Comparison of ENCODE assay signal across 8 mouse cellular contexts in genomic region chr17:29056699-29057151, GRCm38 (mm10). TPM values are rescaled to one million over a fixed set of nuclear protein-coding genes. Genes with fewer than 3 reads are reported as not detected.
DNase-seq lines count a peak whose midpoint lies in the region; ATAC-seq and TF ChIP-seq lines count a peak whose summit lies in the region.

No protein-coding gene starts in this region.

- H3K4me1 ChIP-seq in lung, embryonic 14.5 days (ENCODE audit: insufficient read depth), result peaks cover 7% of the 10 kb centered on the region; the same call in 1 of the 2 replicates
- peaks cover 6% of the 10 kb centered on the region; the same call in 1 of the 2 replicates for H3K4me1 ChIP-seq in lung, adult 2 months (ENCODE audit: control insufficient read depth, insufficient read depth, low read length)
- peaks cover 26% of the 10 kb centered on the region for H3K4me1 ChIP-seq in limb, embryonic 12.5 days (replicated peaks)

- 8% methylated on average over 8 of the region's 8 CpGs for WGBS in lung, embryonic 14.5 days
- WGBS in lung, adult 2 months, result 32% methylated on average over 8 of the region's 8 CpGs
- 3% methylated on average over 8 of the region's 8 CpGs for WGBS in limb, embryonic 12.5 days

- peak; percentile 29; the same call in 1 of the 2 replicates for ATAC-seq in lung, embryonic 14.5 days (ENCODE audit: insufficient read depth)
- ATAC-seq in limb, embryonic 12.5 days (ENCODE audit: insufficient number of reproducible peaks, insufficient read depth, low FRiP score, low TSS enrichment, low read depth), result peak; percentile 40; the same call in 1 of the 2 replicates
- ATAC-seq in megakaryocyte-erythroid progenitor cell, adult 5-6 weeks (replicated peaks; ENCODE audit: low FRiP score, low TSS enrichment, poor library complexity, severe bottlenecking), result no peak

- H3K27ac ChIP-seq in lung, embryonic 14.5 days (ENCODE audit: low read depth), result no peak overlapping the region; the same call in 1 of the 2 replicates
- H3K27ac ChIP-seq in limb, embryonic 12.5 days, result peak overlapping the region; percentile 77

- H3K9ac ChIP-seq in lung, embryonic 14.5 days, result no peak overlapping the region
- no peak overlapping the region for H3K9ac ChIP-seq in limb, embryonic 12.5 days (replicated peaks)

- no peaks in the 10 kb centered on the region for H3K27me3 ChIP-seq in lung, embryonic 14.5 days (ENCODE audit: insufficient read depth, low read length)
- no peaks in the 10 kb centered on the region for H3K27me3 ChIP-seq in limb, embryonic 12.5 days

- no peaks in the 10 kb centered on the region for H3K36me3 ChIP-seq in lung, embryonic 14.5 days (ENCODE audit: insufficient read depth)
- peaks cover 3% of the 10 kb centered on the region; the same call in 1 of the 2 replicates for H3K36me3 ChIP-seq in limb, embryonic 12.5 days

- TF ChIP-seq CTCF in lung, embryonic 14.5 days (IDR thresholded peaks at IDR 0.05; ENCODE audit: low read depth), result no peak
- TF ChIP-seq CTCF in lung, adult 2 months (IDR thresholded peaks at IDR 0.05; ENCODE audit: insufficient read depth, low read length), result no peak

- TF ChIP-seq POLR2A in lung, adult 2 months (IDR thresholded peaks at IDR 0.05; ENCODE audit: borderline replicate concordance, extremely low read depth, low read depth, low read length), result no peak

- H3K4me2 ChIP-seq in lung, embryonic 14.5 days, result no peak overlapping the region; the same call in 1 of the 2 replicates
- H3K4me2 ChIP-seq in limb, embryonic 12.5 days, result peak overlapping the region; percentile 45

- DNase-seq in embryo, embryonic 10.5 days (ENCODE audit: low spot score), result peak; percentile 55
- no peak for DNase-seq in embryo, embryonic 9.5 days (ENCODE audit: extremely low spot score)
- no peak for DNase-seq in lung, embryonic 14.5 days
- no peak for DNase-seq in lung, adult 2 months
- DNase-seq in thymus, postnatal 25 days, result peak; percentile 71
- no peak for DNase-seq in cerebellum, postnatal 36 days

- H3K4me3 ChIP-seq in lung, embryonic 14.5 days (ENCODE audit: low read depth, low read length), result no peak overlapping the region
- no peak overlapping the region for H3K4me3 ChIP-seq in lung, adult 2 months (replicated peaks; ENCODE audit: extremely low read depth, low read depth, low read length)
- no peak overlapping the region for H3K4me3 ChIP-seq in limb, embryonic 12.5 days (replicated peaks)

- H3K9me3 ChIP-seq in lung, embryonic 14.5 days (ENCODE audit: low read depth, low read length), result no peaks in the 10 kb centered on the region
- no peaks in the 10 kb centered on the region for H3K9me3 ChIP-seq in limb, embryonic 12.5 days

RNA-seq across cellular contexts. Expression of gene Srsf3, which starts 24.3 kb away (rescaled TPM):
- polyA plus RNA-seq in lung, embryonic 14.5 days (2014; fragmentation: Nextera tagmentation; extraction: Ambion mirVana), result 716 and 730 TPM in 2 replicates
- polyA plus RNA-seq in lung, adult 2 months (2012; rRNA removed), result 159 and 168 TPM in 2 replicates
- polyA plus RNA-seq in limb, embryonic 12.5 days (2016; fragmentation: Nextera tagmentation; extraction: Ambion mirVana), result 798 and 826 TPM in 2 replicates
- total RNA-seq in megakaryocyte-erythroid progenitor cell, adult 5-6 weeks (2014; fragmentation: Nextera tagmentation), result 501 and 513 TPM in 2 replicates
- total RNA-seq in megakaryocyte-erythroid progenitor cell, adult 5-6 weeks (2017), result 747 and 1,154 TPM in 2 replicates

RNA-seq across cellular contexts. Expression of gene Cdkn1a, which starts 34.1 kb away (rescaled TPM):
- polyA plus RNA-seq in lung, embryonic 14.5 days (2014; fragmentation: Nextera tagmentation; extraction: Ambion mirVana), result 12.4 and 13.6 TPM in 2 replicates
- 70.3 and 91.5 TPM in 2 replicates for polyA plus RNA-seq in lung, adult 2 months (2012; rRNA removed)
- polyA plus RNA-seq in limb, embryonic 12.5 days (2016; fragmentation: Nextera tagmentation; extraction: Ambion mirVana), result 54.1 and 59.9 TPM in 2 replicates
- 2.1 and 6.5 TPM in 2 replicates for total RNA-seq in megakaryocyte-erythroid progenitor cell, adult 5-6 weeks (2014; fragmentation: Nextera tagmentation)
- 0.95 and 3.5 TPM in 2 replicates for total RNA-seq in megakaryocyte-erythroid progenitor cell, adult 5-6 weeks (2017)

RNA-seq across cellular contexts. Expression of gene Stk38, which starts 48.9 kb away (rescaled TPM):
- 103 and 104 TPM in 2 replicates for polyA plus RNA-seq in lung, embryonic 14.5 days (2014; fragmentation: Nextera tagmentation; extraction: Ambion mirVana)
- 105 and 111 TPM in 2 replicates for polyA plus RNA-seq in lung, adult 2 months (2012; rRNA removed)
- 135 and 149 TPM in 2 replicates for polyA plus RNA-seq in limb, embryonic 12.5 days (2016; fragmentation: Nextera tagmentation; extraction: Ambion mirVana)
- total RNA-seq in megakaryocyte-erythroid progenitor cell, adult 5-6 weeks (2014; fragmentation: Nextera tagmentation), result 123 TPM in 2 replicates
- total RNA-seq in megakaryocyte-erythroid progenitor cell, adult 5-6 weeks (2017), result 79.5 and 95.0 TPM in 2 replicates

RNA-seq across cellular contexts. Expression of gene Rab44, which starts 57.2 kb away (rescaled TPM):
- polyA plus RNA-seq in lung, embryonic 14.5 days (2014; fragmentation: Nextera tagmentation; extraction: Ambion mirVana), result 0.46 and 1.1 TPM in 2 replicates
- 13.0 and 15.7 TPM in 2 replicates for polyA plus RNA-seq in lung, adult 2 months (2012; rRNA removed)
- polyA plus RNA-seq in limb, embryonic 12.5 days (2016; fragmentation: Nextera tagmentation; extraction: Ambion mirVana), result 0.14 and 0.26 TPM in 2 replicates
- 14.9 and 23.3 TPM in 2 replicates for total RNA-seq in megakaryocyte-erythroid progenitor cell, adult 5-6 weeks (2014; fragmentation: Nextera tagmentation)
- total RNA-seq in megakaryocyte-erythroid progenitor cell, adult 5-6 weeks (2017), result 4.1 and 23.9 TPM in 2 replicates

Comparison
In these comparisons a context has a peak if more than half of its experiments do, and no peak if none do; other contexts are left out.
1. DNase-seq: peak in embryo, embryonic 10.5 days (single experiment) and thymus, postnatal 25 days (single experiment); none in embryo, embryonic 9.5 days (single experiment), lung, embryonic 14.5 days (single experiment), lung, adult 2 months (single experiment) and cerebellum, postnatal 36 days (0 of 2).